Mouse (Mus musculus): Measurements from ENCODE around the gene Fkbp9.

- TF ChIP-seq CTCF (IDR thresholded peaks at IDR 0.05; ENCODE audit: insufficient read depth, low read length) (no peak), POLR2A (IDR thresholded peaks at IDR 0.05; ENCODE audit: borderline replicate concordance, extremely low read depth, low read depth, low read length) (no peak)
Measured at GRCm38 (mm10) chr6:56904982-56905381, 73.1 kb downstream of the Fkbp9 start.

Data from lung, adult 2 months (tissue).